Mouse (Mus musculus) midbrain, embryonic 10.5 days (tissue): ENCODE results near the gene Kcnj4. TPM values are rescaled to one million over a fixed set of nuclear protein-coding genes. Genes with fewer than 3 reads are reported as not detected.

Source experiments
- DNase-seq: peaks from one replicate; pipeline ENCODE4 v3.0.0-alpha.2; 2017; ENCODE audit warnings: low spot score
- H3K27ac ChIP-seq: fragments of 300-500 bp; sonication (generic); replicated peaks from 2 replicates; pipeline ENCODE4 v1.5.1; 2016; ENCODE audit warnings: mild to moderate bottlenecking
- H3K27me3 ChIP-seq: fragments of 300-500 bp; sonication (generic); 2 replicates; pipeline ENCODE4 v1.6.1; 2016; ENCODE audit warnings: low read depth, mild to moderate bottlenecking; ENCODE audit not compliant: poor library complexity, severe bottlenecking
- H3K36me3 ChIP-seq: fragments of 300-500 bp; sonication (generic); 2 replicates; pipeline ENCODE4 v1.6.1; 2016; ENCODE audit warnings: mild to moderate bottlenecking, moderate library complexity
- H3K4me1 ChIP-seq: fragments of 300-500 bp; sonication (generic); 2 replicates; pipeline ENCODE4 v1.6.1; 2016
- H3K4me3 ChIP-seq: fragments of 300-500 bp; sonication (generic); 2 replicates; pipeline ENCODE4 v1.5.1; 2016; ENCODE audit warnings: mild to moderate bottlenecking, moderate library complexity
- H3K9me3 ChIP-seq: fragments of 300-500 bp; sonication (generic); replicated peaks from 2 replicates; pipeline ENCODE4 v1.6.1; 2016; ENCODE audit warnings: mild to moderate bottlenecking
- WGBS: fragments of 180-500 bp; shearing (Covaris S2); methylation state at CpG from one replicate; pipeline ENCODE4 v1.1.7; 2016; 5-methylcytosine and 5-hydroxymethylcytosine counted together
- polyA plus RNA-seq: library from polyadenylated mRNA; unstranded; fragments of >200 nt; fragmentation: Nextera tagmentation; extraction: Ambion mirVana; gene quantifications from 2 replicates; pipeline ENCODE4 v1.2.1, GENCODE M21; 2016

Kcnj4 gene
- polyA plus RNA-seq, 1 experiment from 2014 or later, result 0.05 TPM

- peak overlapping the region; percentile 100 for H3K27ac ChIP-seq
- peaks cover 69% of the 10 kb centered on the region for H3K4me1 ChIP-seq
- WGBS, result under 1% methylated on average over 92 of the region's 107 CpGs
- H3K27me3 ChIP-seq, result peaks cover 8% of the 10 kb centered on the region; the same call in 1 of the 2 replicates
- peak; percentile 84 for DNase-seq
- H3K36me3 ChIP-seq, result peaks cover 31% of the 10 kb centered on the region
- H3K9me3 ChIP-seq, result no peaks in the 10 kb centered on the region
- peak overlapping the region; percentile 91 for H3K4me3 ChIP-seq
These were observed 63.4 kb downstream of the Kcnj4 start for GRCm38 (mm10) chr15:79441331-79442256.

- peaks cover 39% of the 10 kb centered on the region for H3K36me3 ChIP-seq
- H3K27me3 ChIP-seq, result peaks cover 8% of the 10 kb centered on the region; the same call in 1 of the 2 replicates
- no peak for DNase-seq
- H3K27ac ChIP-seq, result peak overlapping the region; percentile 100
- peaks cover 77% of the 10 kb centered on the region for H3K4me1 ChIP-seq
- H3K4me3 ChIP-seq, result peak overlapping the region; percentile 91
- no peaks in the 10 kb centered on the region for H3K9me3 ChIP-seq
- 29% methylated on average over 11 of the region's 11 CpGs for WGBS
These were observed 64.2 kb downstream of the Kcnj4 start for GRCm38 (mm10) chr15:79440651-79441330.

- Histone ChIP-seq H3K27ac (peak overlapping the region; percentile 100), H3K27me3 (peaks cover 8% of the 10 kb centered on the region; the same call in 1 of the 2 replicates), H3K4me3 (peak overlapping the region; percentile 91), H3K9me3 (no peaks in the 10 kb centered on the region), H3K36me3 (peaks cover 45% of the 10 kb centered on the region), H3K4me1 (peaks cover 83% of the 10 kb centered on the region)
- whole genome bisulfite sequencing, result 84% methylated on average over 4 of the region's 4 CpGs
- DNase-seq, result no peak
These were observed 64.8 kb downstream of the Kcnj4 start for GRCm38 (mm10) chr15:79440223-79440622.

GRCm38 (mm10) chr15:79439386-79439785 is 65.7 kb downstream of the Kcnj4 start:
- Histone ChIP-seq H3K27ac (0 out of 2 replicates have a peak overlapping the region, but pooled peaks have one; percentile 35), H3K4me3 (peak overlapping the region; percentile 91; the same call in 1 of the 2 replicates), H3K27me3 (peaks cover 8% of the 10 kb centered on the region; the same call in 1 of the 2 replicates), H3K36me3 (peaks cover 53% of the 10 kb centered on the region), H3K9me3 (peaks cover under 1% of the 10 kb centered on the region; the same call in 1 of the 2 replicates), H3K4me1 (peaks cover 90% of the 10 kb centered on the region)
- no peak for DNase-seq
- 90% methylated on average over 4 of the region's 4 CpGs for WGBS

GRCm38 (mm10) chr15:79438816-79439215 is 66.2 kb downstream of the Kcnj4 start:
- Histone ChIP-seq H3K27me3 (peaks cover 7% of the 10 kb centered on the region; the same call in 1 of the 2 replicates), H3K36me3 (peaks cover 59% of the 10 kb centered on the region), H3K27ac (no peak overlapping the region), H3K4me1 (peaks cover 90% of the 10 kb centered on the region), H3K4me3 (peak overlapping the region; percentile 91; the same call in 1 of the 2 replicates), H3K9me3 (peaks cover 6% of the 10 kb centered on the region; the same call in 1 of the 2 replicates)
- 91% methylated on average over 8 of the region's 8 CpGs for WGBS
- no peak for DNase-seq

- WGBS, result 90% methylated on average over 6 of the region's 6 CpGs
- Histone ChIP-seq H3K27me3 (peaks cover 2% of the 10 kb centered on the region; the same call in 1 of the 2 replicates), H3K9me3 (peaks cover 8% of the 10 kb centered on the region; the same call in 1 of the 2 replicates), H3K36me3 (peaks cover 64% of the 10 kb centered on the region), H3K4me1 (peaks cover 89% of the 10 kb centered on the region), H3K27ac (no peak overlapping the region), H3K4me3 (peak overlapping the region; percentile 91; the same call in 1 of the 2 replicates)
- no peak for DNase-seq
These were observed 66.7 kb downstream of the Kcnj4 start for GRCm38 (mm10) chr15:79438209-79438810.

GRCm38 (mm10) chr15:79437541-79438208 is 67.4 kb downstream of the Kcnj4 start:
- Histone ChIP-seq H3K36me3 (peaks cover 70% of the 10 kb centered on the region), H3K4me3 (peak overlapping the region; percentile 20; the same call in 1 of the 2 replicates), H3K27ac (no peak overlapping the region), H3K4me1 (peaks cover 89% of the 10 kb centered on the region), H3K27me3 (no peaks in the 10 kb centered on the region), H3K9me3 (peaks cover 8% of the 10 kb centered on the region; the same call in 1 of the 2 replicates)
- 93% methylated on average over 12 of the region's 12 CpGs for WGBS
- DNase-seq, result no peak

GRCm38 (mm10) chr15:79436481-79436921 is 68.5 kb downstream of the Kcnj4 start:
- no peak for DNase-seq
- no peaks in the 10 kb centered on the region for H3K27me3 ChIP-seq
- H3K4me1 ChIP-seq, result peaks cover 90% of the 10 kb centered on the region
- H3K36me3 ChIP-seq, result peaks cover 82% of the 10 kb centered on the region
- 0 out of 2 replicates have a peak overlapping the region, but pooled peaks have one; percentile 76 for H3K27ac ChIP-seq
- peaks cover 8% of the 10 kb centered on the region; the same call in 1 of the 2 replicates for H3K9me3 ChIP-seq
- WGBS, result 71% methylated on average over 7 of the region's 7 CpGs
- peak overlapping the region; percentile 20; the same call in 1 of the 2 replicates for H3K4me3 ChIP-seq

- H3K36me3 ChIP-seq, result peaks cover 95% of the 10 kb centered on the region
- H3K4me3 ChIP-seq, result peak overlapping the region; percentile 23; the same call in 1 of the 2 replicates
- H3K27me3 ChIP-seq, result no peaks in the 10 kb centered on the region
- peak; percentile 53 for DNase-seq
- 26% methylated on average over 7 of the region's 7 CpGs for WGBS
- H3K4me1 ChIP-seq, result peaks cover 82% of the 10 kb centered on the region
- H3K9me3 ChIP-seq, result peaks cover 8% of the 10 kb centered on the region; the same call in 1 of the 2 replicates
- H3K27ac ChIP-seq, result peak overlapping the region; percentile 76
These were observed 69.8 kb downstream of the Kcnj4 start for GRCm38 (mm10) chr15:79435191-79435671.
